Comparison of ENCODE assay signal across 8 mouse cellular contexts in the genomic region with DNA sequence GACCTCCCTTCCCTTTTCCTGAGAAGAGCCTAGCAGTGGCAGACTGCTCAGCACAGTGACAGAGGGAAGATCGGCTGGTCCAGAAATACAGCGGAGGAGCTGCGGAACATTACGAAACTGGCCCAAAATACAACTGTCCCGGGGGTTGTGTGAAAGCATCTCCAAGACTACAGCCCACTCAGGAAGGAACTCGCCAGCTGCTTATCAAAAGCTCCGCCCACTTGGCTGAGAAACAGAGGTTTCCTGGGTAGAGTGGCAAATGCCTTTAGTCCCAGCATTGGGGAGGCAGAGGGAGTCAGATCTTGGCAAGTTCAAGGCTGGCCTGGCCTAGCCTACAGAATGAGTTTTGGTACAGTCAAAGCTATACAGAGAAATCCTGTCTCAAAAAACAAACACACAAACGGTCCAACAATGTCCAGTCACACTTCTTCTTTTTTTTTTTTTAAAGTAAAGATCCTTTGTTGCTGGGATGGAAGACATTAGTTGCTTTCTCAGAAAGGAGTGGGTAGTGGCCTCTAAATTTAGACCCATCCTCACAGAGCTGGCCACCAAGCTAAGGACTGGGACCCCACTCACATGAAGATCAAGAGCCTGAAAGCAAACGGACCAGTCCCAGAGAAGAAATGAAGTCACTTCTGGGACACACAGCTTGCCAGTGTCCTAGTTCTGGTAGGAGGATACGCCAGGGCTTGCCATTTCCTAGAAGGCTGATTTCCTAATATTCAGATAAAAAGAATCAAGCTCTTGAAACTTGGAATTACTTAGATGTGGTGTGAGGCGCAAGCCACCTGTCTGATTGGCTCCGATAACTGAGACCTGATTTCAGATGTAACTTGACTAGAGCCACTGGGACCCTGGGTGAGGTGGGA. TPM values are rescaled to one million over a fixed set of nuclear protein-coding genes. Genes with fewer than 3 reads are reported as not detected.
A peak's percentile ranks its signal among the peaks of the same experiment; 100 is the strongest.
DNase-seq lines count a peak whose midpoint lies in the region; ATAC-seq lines count a peak whose summit lies in the region.

No protein-coding gene starts in this region.

- WGBS in neural tube, embryonic 12.5 days, result 79% methylated on average over 12 of the region's 12 CpGs
- 44% methylated on average over 12 of the region's 12 CpGs for WGBS in heart, embryonic 13.5 days
- 26% methylated on average over 12 of the region's 12 CpGs for WGBS in liver, embryonic 16.5 days (ENCODE audit: insufficient replicate concordance)

- 0 out of 2 replicates have a peak, but pooled peaks cover 5% of the 10 kb centered on the region for H3K36me3 ChIP-seq in neural tube, embryonic 12.5 days
- peaks cover 19% of the 10 kb centered on the region for H3K36me3 ChIP-seq in heart, embryonic 13.5 days
- H3K36me3 ChIP-seq in liver, embryonic 16.5 days (ENCODE audit: control insufficient read depth, insufficient read depth), result 0 out of 2 replicates have a peak, but pooled peaks cover 2% of the 10 kb centered on the region

- H3K27ac ChIP-seq in neural tube, embryonic 12.5 days, result no peak overlapping the region
- H3K27ac ChIP-seq in heart, embryonic 13.5 days (replicated peaks), result peak overlapping the region; percentile 72
- peak overlapping the region; percentile 16 for H3K27ac ChIP-seq in liver, embryonic 16.5 days (ENCODE audit: low read length)

- peaks cover 72% of the 10 kb centered on the region for H3K4me1 ChIP-seq in neural tube, embryonic 12.5 days
- H3K4me1 ChIP-seq in heart, embryonic 13.5 days, result peaks cover 98% of the 10 kb centered on the region
- H3K4me1 ChIP-seq in liver, embryonic 16.5 days (ENCODE audit: control insufficient read depth, low read depth, low read length), result peaks cover 88% of the 10 kb centered on the region

- no peak for ATAC-seq in neural tube, embryonic 12.5 days (ENCODE audit: low FRiP score, low read depth)
- no peak; the same call in 1 of the 2 replicates for ATAC-seq in heart, embryonic 13.5 days (ENCODE audit: extremely low read depth, insufficient number of reproducible peaks, low FRiP score, low TSS enrichment)
- peak; percentile 58 for ATAC-seq in liver, embryonic 16.5 days (ENCODE audit: low read depth)
- ATAC-seq in neutrophil, adult 5-6 weeks (ENCODE audit: extremely low read depth, insufficient number of reproducible peaks, low FRiP score, poor library complexity, severe bottlenecking), result peak; percentile 7; the same call in 1 of the 2 replicates

- no peak for DNase-seq in neural tube, embryonic 10.5 days (ENCODE audit: extremely low spot score, low spot score)
- DNase-seq in cerebellum, adult 8-10 months, result peak; percentile 34
- DNase-seq in kidney, postnatal 36 days, result peak; percentile 73 to 79
- no peak for DNase-seq in B cell, adult 2 months

- no peaks in the 10 kb centered on the region for H3K27me3 ChIP-seq in neural tube, embryonic 12.5 days (replicated peaks)
- H3K27me3 ChIP-seq in heart, embryonic 13.5 days (replicated peaks), result no peaks in the 10 kb centered on the region
- no peaks in the 10 kb centered on the region for H3K27me3 ChIP-seq in liver, embryonic 16.5 days (ENCODE audit: control insufficient read depth, insufficient read depth, low read depth, low read length)

- H3K9ac ChIP-seq in neural tube, embryonic 12.5 days, result no peak overlapping the region
- H3K9ac ChIP-seq in heart, embryonic 13.5 days, result peak overlapping the region; percentile 38
- no peak overlapping the region for H3K9ac ChIP-seq in liver, embryonic 16.5 days (ENCODE audit: low read depth, low read length)

- no peaks in the 10 kb centered on the region for H3K9me3 ChIP-seq in neural tube, embryonic 12.5 days
- no peaks in the 10 kb centered on the region for H3K9me3 ChIP-seq in heart, embryonic 13.5 days
- no peaks in the 10 kb centered on the region for H3K9me3 ChIP-seq in liver, embryonic 16.5 days (replicated peaks; ENCODE audit: control insufficient read depth, low read length)

- 0 out of 2 replicates have a peak overlapping the region, but pooled peaks have one; percentile 13 for H3K4me2 ChIP-seq in neural tube, embryonic 12.5 days (replicated peaks)
- peak overlapping the region; percentile 23 for H3K4me2 ChIP-seq in heart, embryonic 13.5 days
- H3K4me2 ChIP-seq in liver, embryonic 16.5 days (ENCODE audit: low read depth, low read length), result peak overlapping the region; percentile 12; the same call in 1 of the 2 replicates

- H3K4me3 ChIP-seq in neural tube, embryonic 12.5 days, result no peak overlapping the region
- H3K4me3 ChIP-seq in heart, embryonic 13.5 days, result no peak overlapping the region
- H3K4me3 ChIP-seq in liver, embryonic 16.5 days (ENCODE audit: low read depth, low read length), result no peak overlapping the region

RNA-seq across cellular contexts. Expression of a gene that starts 12.5 kb away (rescaled TPM):
- polyA plus RNA-seq in neural tube, embryonic 12.5 days (2016; fragmentation: Nextera tagmentation; extraction: Ambion mirVana), result 70.9 and 71.2 TPM in 2 replicates
- 51.2 and 52.2 TPM in 2 replicates for polyA plus RNA-seq in heart, embryonic 13.5 days (2015; fragmentation: Nextera tagmentation; extraction: Ambion mirVana)
- polyA plus RNA-seq in liver, embryonic 16.5 days (2015; fragmentation: Nextera tagmentation; extraction: Ambion mirVana), result 14.3 and 16.3 TPM in 2 replicates
- total RNA-seq in neutrophil, adult 5-6 weeks (2017), result 31.6 and 33.2 TPM in 2 replicates

RNA-seq across cellular contexts. Expression of a gene that starts 46.2 kb away (rescaled TPM):
- 12.6 and 14.6 TPM in 2 replicates for polyA plus RNA-seq in neural tube, embryonic 12.5 days (2016; fragmentation: Nextera tagmentation; extraction: Ambion mirVana)
- polyA plus RNA-seq in heart, embryonic 13.5 days (2015; fragmentation: Nextera tagmentation; extraction: Ambion mirVana), result 4.7 and 5.6 TPM in 2 replicates
- polyA plus RNA-seq in liver, embryonic 16.5 days (2015; fragmentation: Nextera tagmentation; extraction: Ambion mirVana), result 12.4 and 16.3 TPM in 2 replicates
- total RNA-seq in neutrophil, adult 5-6 weeks (2017), result 144 and 175 TPM in 2 replicates

Comparison
In these comparisons a context has a peak if more than half of its experiments do, and no peak if none do; other contexts are left out.
1. ATAC-seq: peak in liver, embryonic 16.5 days (single experiment) and neutrophil, adult 5-6 weeks (single experiment); none in neural tube, embryonic 12.5 days (single experiment) and heart, embryonic 13.5 days (single experiment).
2. DNase-seq: peak in cerebellum, adult 8-10 months (single experiment) and kidney, postnatal 36 days (2 of 2); none in neural tube, embryonic 10.5 days (single experiment) and B cell, adult 2 months (0 of 2).
3. Peak in every context shown above with its lines, with median percentiles within 50 percentile points of each other: H3K4me2 ChIP-seq.